Mouse (Mus musculus): ENCODE measurements around the gene Trpm1. TPM values are rescaled to one million over a fixed set of nuclear protein-coding genes. Genes with fewer than 3 reads are reported as not detected.
"Not testable (repeated sequence)": the region's sequence is repeated elsewhere in the genome, so short reads cannot be mapped to it uniquely, and the experiment has no call there.

The Trpm1 gene
- total RNA-seq (2017), result not detected in 2 replicates

DNA sequence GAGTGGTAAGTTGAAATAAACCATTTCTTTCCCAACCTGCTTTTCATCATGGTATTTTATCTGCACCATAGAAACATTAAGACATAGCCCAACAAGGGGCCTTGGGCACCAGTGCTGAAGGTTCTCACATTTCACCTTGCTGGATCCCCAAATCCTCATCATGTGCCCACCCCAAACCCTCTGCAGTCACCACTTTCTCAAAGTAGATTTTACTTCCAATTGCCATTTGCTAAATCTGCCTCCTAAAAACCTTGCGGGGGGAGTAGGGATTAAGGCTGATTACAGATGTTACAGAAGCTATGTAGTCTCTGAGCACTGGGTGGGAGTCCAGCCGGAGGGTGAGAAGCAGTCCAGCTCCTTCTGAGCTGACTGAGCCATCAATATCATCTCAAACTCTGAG lies at the start of gene Trpm1:
Trpm1 (plus strand) TSS at position 301 of the 400 bp plus-strand sequence.
- ATAC-seq (replicated peaks in 1 of 2; ENCODE audit: insufficient read depth in 1 of 2, low FRiP score in 2 of 2, low TSS enrichment in 1 of 2, low read depth in 1 of 2, poor library complexity in 2 of 2, severe bottlenecking in 2 of 2), result no peak

- ATAC-seq (replicated peaks in 1 of 2; ENCODE audit: insufficient read depth in 1 of 2, low FRiP score in 2 of 2, low TSS enrichment in 1 of 2, low read depth in 1 of 2, poor library complexity in 2 of 2, severe bottlenecking in 2 of 2), result peak; percentile 95 to 98
Measured at GRCm38 (mm10) chr7:64122131-64122715, 31.4 kb upstream of the Trpm1 start.

GRCm38 (mm10) chr7:64123721-64124120 lies 29.9 kb upstream of the Trpm1 start:
- ATAC-seq (replicated peaks in 1 of 2; ENCODE audit: insufficient read depth in 1 of 2, low FRiP score in 2 of 2, low TSS enrichment in 1 of 2, low read depth in 1 of 2, poor library complexity in 2 of 2, severe bottlenecking in 2 of 2), result no peak

DNA sequence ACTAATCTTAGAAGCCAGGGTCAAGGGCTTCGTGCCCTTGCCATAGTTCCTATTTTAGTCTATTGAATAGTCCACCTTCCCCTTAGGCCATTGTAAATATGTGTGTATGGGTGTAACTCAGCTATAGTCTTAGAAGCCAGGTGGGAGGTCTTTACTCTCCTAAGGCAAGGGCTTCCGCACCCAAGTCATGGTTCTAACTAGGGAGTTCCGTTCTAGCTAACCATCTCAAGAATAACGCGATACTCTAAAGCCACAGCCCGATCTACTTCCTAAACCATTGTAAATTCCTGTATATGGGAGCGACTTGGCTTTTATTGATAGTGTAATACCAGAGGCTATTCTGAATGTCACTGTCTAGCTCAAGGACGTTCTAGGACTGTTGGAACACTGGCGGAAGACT lies 27.6 kb upstream of the Trpm1 start:
- ATAC-seq (replicated peaks in 1 of 2; ENCODE audit: insufficient read depth in 1 of 2, low FRiP score in 2 of 2, low TSS enrichment in 1 of 2, low read depth in 1 of 2, poor library complexity in 2 of 2, severe bottlenecking in 2 of 2), result not testable (repeated sequence)

DNA sequence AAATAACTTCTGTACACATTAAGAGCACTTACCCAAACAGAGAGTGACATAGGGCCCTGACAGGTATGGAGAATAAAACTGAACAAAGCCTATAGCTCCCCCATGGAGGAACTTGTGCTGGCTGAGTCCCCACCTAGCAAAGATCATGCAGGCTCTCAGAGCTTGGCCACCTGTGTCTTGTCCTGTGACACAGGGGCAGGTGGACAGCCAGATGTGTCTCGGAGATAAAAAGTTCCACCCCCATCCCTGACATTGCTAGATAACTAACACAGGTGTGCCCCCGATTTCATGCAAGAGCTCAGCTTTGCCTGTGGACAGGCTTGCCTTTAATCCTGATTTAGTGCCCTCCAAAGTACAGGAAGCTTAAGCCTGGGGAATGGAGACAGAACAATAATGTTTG lies 13.8 kb upstream of the Trpm1 start:
- ATAC-seq (replicated peaks in 1 of 2; ENCODE audit: insufficient read depth in 1 of 2, low FRiP score in 2 of 2, low TSS enrichment in 1 of 2, low read depth in 1 of 2, poor library complexity in 2 of 2, severe bottlenecking in 2 of 2), result no peak

GRCm38 (mm10) chr7:64141301-64142032 lies 12.2 kb upstream of the Trpm1 start:
- ATAC-seq (replicated peaks in 1 of 2; ENCODE audit: insufficient read depth in 1 of 2, low FRiP score in 2 of 2, low TSS enrichment in 1 of 2, low read depth in 1 of 2, poor library complexity in 2 of 2, severe bottlenecking in 2 of 2), result peak; percentile 93 to 97

DNA sequence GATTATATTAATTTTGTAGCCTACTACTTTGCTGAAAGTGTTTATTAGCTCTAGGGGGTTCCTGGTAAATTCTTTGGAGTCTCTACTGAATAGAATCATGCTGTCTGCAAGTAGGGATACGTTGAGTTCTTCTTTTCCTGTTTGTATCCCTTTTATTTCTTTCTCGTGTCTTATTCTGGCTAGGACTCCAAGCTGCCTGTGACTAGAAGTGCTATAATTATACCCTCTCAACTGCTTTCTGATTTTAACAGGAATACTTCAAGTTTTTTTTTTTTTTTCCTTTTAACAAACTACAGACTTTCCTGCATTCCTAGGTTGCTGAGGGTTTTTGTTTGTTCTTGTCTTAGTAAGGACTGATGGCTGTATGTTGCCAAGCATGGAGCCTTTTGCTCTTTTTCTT lies 4.3 kb upstream of the Trpm1 start:
- ATAC-seq (replicated peaks in 1 of 2; ENCODE audit: insufficient read depth in 1 of 2, low FRiP score in 2 of 2, low TSS enrichment in 1 of 2, low read depth in 1 of 2, poor library complexity in 2 of 2, severe bottlenecking in 2 of 2), result no peak

DNA sequence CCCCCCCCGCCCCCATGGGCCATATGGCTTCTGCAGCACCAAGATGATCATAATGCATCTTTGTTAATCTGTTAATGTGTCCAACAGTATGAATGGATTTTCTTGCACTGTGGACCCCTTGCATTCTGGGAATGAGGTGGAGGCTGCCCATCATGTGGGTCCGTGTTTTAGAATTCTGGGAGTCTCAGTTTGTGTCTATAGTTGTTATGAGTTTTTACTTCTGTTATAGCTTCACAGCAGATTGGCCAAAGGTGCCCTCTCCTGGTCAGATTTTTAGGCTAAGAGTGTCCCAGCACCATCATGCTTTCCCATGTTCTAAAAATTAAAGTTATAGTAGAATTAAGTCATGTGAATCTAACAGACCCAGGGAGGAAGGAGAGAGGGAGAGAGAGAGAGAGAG lies 3.9 kb upstream of the Trpm1 start:
- ATAC-seq (replicated peaks in 1 of 2; ENCODE audit: insufficient read depth in 1 of 2, low FRiP score in 2 of 2, low TSS enrichment in 1 of 2, low read depth in 1 of 2, poor library complexity in 2 of 2, severe bottlenecking in 2 of 2), result no peak

DNA sequence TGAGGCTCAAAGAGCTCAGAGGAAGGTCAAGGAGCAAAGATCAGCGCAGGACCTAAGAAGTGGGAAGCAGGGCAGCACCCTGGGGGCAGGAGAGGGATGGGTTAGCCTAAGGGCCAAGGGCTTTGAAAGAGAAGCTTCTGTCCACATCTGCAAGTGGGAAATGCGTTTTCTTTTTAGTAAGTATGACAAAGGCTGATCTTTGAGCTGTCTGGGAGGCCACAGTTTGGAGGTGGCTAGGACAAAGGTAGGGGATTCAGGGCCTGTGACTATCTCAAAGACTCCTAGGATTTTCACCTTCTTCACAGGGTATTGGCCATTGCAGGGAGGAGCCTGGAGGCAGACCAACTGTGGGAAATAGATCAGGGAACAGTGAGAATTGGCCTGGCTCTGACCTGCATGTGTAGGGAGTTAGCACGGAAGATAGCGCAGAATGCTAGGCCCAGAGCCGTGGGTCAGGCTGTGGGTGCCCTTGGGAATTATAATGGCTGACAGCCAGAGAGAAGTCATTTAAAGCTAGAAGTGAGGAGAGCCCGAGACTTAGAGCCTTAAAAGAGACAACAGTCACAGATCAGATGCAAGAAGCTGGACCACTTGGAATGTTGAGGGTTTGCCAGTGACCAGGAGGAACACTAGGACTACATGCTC lies 3.1 kb upstream of the Trpm1 start:
- no peak for ATAC-seq (replicated peaks in 1 of 2; ENCODE audit: insufficient read depth in 1 of 2, low FRiP score in 2 of 2, low TSS enrichment in 1 of 2, low read depth in 1 of 2, poor library complexity in 2 of 2, severe bottlenecking in 2 of 2)

GRCm38 (mm10) chr7:64155226-64155625 lies 1.6 kb downstream of the Trpm1 start:
- no peak for ATAC-seq (replicated peaks in 1 of 2; ENCODE audit: insufficient read depth in 1 of 2, low FRiP score in 2 of 2, low TSS enrichment in 1 of 2, low read depth in 1 of 2, poor library complexity in 2 of 2, severe bottlenecking in 2 of 2)

DNA sequence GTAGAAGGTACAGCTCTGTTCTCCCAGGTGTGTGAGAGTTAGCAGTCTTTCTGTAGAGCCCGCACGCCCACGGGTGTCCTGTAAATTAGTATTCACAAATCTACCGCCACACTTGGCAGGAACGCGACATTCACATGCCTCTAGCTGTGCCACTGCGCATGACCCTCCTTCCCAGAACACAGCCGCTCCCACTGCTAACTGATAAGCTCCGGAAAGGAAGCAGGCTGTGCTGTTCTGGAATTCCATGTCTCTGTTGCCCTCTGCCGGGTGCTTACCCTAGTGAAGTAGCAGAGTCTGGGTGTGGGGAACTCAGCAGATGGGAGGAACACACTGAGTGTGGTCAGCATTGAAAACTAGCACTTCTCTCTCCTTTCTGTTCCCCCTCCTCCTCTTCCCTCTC lies 2.1 kb downstream of the Trpm1 start:
- peak; percentile 65 to 79 for ATAC-seq (replicated peaks in 1 of 2; ENCODE audit: insufficient read depth in 1 of 2, low FRiP score in 2 of 2, low TSS enrichment in 1 of 2, low read depth in 1 of 2, poor library complexity in 2 of 2, severe bottlenecking in 2 of 2)

DNA sequence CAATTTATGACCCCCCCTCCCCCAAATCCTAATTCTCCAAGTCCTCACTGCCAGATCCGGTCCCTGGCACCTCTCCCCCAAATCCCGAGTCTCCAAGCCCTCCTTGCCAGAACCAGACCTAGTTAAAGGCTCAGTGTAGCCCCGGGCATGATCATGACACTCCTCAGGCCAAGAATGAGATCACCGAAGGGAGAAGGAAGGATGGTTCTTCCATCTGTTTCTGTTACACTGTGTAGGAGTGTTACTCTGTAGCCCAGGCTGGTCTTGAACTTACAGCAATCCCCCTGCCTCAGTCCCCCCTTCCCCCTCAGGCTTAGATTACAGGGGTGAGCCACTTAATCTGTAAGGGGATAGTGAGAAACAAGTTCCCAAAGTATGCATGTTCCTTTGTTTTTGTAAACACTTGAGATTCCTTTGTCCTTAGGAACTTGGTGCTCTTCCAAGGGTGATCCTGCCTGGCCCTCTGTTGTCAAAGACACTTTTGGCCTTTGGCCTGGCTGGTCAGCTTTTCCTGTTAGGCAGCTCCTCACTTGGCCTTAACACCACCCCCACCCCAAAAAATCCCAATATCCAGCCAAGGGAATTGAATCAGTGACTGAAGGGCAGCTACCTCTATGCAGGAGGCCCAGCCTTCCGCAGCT lies 2.8 kb downstream of the Trpm1 start:
- ATAC-seq (replicated peaks in 1 of 2; ENCODE audit: insufficient read depth in 1 of 2, low FRiP score in 2 of 2, low TSS enrichment in 1 of 2, low read depth in 1 of 2, poor library complexity in 2 of 2, severe bottlenecking in 2 of 2), result no peak

DNA sequence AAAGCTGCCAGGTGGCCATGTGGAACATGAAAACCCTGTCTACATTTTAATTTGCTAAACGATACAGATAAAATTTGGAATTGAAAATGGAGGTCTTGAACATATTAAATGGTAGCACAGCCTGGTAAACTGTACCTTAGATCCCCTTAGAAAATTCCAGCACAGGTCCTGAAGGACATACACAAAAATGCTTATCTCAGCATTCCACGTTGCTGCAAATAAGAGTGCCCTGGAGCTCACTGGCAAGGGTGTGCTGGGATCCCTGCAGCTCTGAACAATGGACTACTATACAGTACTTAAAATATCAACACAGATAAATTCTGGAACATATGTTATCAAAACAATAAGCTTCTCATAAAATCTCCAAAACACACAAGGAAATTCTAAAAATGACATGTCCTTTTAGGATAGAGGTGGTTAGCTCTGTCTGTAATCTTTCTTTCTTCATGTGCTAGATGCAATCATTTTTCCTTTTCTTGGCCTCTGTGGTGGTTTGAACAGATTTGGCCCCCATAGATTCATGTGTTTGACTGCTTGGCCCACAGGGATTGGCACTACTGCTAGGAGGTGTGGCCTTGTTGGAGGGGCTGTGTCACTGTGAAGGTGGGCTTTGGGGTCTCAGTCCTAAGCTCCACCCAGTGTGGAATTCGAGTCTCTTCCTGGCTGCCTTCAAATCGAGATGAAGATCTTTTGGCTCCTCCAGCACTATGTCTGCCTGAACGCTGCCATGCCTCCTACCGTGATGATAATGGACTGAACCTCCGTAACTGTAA lies 3.5 kb downstream of the Trpm1 start:
- no peak for ATAC-seq (replicated peaks in 1 of 2; ENCODE audit: insufficient read depth in 1 of 2, low FRiP score in 2 of 2, low TSS enrichment in 1 of 2, low read depth in 1 of 2, poor library complexity in 2 of 2, severe bottlenecking in 2 of 2)

DNA sequence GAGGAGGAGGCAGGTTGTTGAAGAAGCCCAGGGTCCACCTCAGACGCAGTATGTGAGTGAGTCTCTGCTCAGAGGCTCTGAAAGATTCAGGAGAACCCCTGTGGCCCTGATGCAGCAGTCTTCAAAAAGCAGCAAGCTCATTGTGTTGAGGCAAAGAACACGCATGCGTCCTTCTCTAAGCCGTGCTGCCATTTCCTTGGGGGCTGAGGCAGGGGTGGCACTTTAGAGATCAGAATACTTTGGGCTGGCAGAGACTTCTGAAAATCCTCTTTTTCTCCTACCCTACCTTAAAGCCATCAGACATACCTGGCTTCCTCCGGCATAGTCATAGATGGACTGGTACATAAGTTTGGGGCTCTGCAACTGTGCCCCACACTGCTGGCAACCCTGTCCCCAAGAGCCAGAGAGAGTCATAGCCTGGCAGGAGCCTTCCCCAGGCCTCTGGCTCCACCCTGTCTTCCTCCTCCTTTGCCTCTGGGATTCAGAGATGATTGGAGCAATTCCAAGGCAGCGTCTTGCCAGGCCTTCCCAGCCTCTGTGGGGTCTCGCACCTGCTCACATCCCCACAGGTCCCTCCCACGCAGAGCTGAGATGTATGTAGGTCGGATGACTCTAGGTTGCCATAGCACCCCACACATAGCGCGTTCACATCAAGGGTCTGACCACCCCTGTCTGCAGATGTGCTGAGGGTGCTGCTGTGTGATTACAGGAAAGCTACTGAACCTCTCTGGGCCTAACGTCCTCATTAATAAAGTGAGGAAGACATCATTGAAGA lies 4.8 kb downstream of the Trpm1 start:
- ATAC-seq (replicated peaks in 1 of 2; ENCODE audit: insufficient read depth in 1 of 2, low FRiP score in 2 of 2, low TSS enrichment in 1 of 2, low read depth in 1 of 2, poor library complexity in 2 of 2, severe bottlenecking in 2 of 2), result no peak

- ATAC-seq (replicated peaks in 1 of 2; ENCODE audit: insufficient read depth in 1 of 2, low FRiP score in 2 of 2, low TSS enrichment in 1 of 2, low read depth in 1 of 2, poor library complexity in 2 of 2, severe bottlenecking in 2 of 2), result no peak
Measured at GRCm38 (mm10) chr7:64159056-64159542, 5.5 kb downstream of the Trpm1 start.

DNA sequence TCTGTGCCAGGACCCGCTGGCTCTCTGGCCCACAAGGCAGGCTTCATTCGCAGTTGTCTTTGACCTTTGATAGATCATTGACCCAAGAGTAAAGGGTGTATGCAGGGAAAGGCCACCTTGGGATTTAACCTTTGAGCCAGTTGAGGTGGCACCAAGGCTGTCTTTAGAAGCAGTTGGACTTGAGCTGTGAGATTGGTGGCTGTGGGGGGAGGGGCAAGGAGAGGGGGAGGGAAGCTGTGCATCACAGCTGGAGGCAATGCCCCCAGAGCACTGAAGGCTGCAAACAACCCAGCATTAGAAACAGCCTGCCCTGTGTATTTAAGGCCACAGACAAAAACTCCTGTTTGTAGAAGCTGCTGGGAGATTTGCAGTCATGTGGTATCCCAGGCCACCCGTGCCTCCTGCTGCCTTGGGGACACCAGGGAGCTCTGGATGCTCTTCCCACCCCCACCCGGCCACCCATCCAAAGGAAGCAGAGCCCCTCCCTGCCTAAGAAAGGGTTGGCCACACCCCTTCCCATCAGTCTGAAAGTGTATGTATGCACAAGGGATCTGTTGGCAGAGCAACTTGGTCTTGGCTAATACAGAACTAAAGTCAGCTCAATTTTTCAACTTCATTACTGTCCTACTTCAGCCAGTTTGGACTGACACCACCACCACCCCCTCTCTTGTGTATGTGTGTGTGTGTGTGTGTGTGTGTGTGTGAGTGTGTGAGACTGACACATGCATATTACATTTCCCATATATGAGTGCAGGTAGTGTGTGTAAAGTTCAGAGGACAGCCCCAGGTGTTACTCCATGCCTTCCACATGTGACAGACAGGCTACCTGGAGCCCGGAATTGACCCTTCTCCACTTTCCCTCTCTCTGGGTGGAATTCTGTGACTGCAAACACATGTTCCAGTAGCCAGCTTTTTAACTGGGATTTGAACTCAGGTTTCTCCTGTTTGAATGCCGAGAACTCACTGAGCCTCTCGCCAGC lies 6.3 kb downstream of the Trpm1 start:
- ATAC-seq (replicated peaks in 1 of 2; ENCODE audit: insufficient read depth in 1 of 2, low FRiP score in 2 of 2, low TSS enrichment in 1 of 2, low read depth in 1 of 2, poor library complexity in 2 of 2, severe bottlenecking in 2 of 2), result no peak
